Mouse (Mus musculus): ENCODE results near the gene Cux2. TPM values are rescaled to one million over a fixed set of nuclear protein-coding genes. Genes with fewer than 3 reads are reported as not detected.

Cux2 gene
- polyA plus RNA-seq, 1 experiment from 2014 or later: 0.47 TPM

DNA sequence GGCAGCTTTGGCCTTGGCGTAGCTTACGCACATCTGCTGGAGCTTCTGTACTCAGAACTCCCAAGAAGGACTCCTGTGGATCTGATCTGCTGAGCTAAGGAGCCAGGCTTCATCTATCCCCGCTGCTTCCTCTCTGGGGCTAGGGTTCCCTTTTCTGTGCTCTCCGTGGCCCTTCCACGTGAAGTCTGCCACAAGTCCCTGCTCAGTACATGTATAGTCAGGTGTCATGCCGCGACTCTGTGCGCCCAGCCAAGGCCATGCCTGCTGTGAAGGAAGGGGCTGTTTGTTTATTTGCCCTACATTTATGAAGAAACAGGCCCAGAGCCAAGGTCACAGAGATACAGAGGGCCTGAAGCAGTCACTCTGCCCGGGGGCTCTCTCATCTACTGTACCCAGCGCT lies 207.9 kb downstream of the Cux2 start:
- 38% methylated on average over 10 of the region's 10 CpGs for WGBS
- TF ChIP-seq EP300 (IDR thresholded peaks at IDR 0.05): no peak
- no peak for TF ChIP-seq CTCF (IDR thresholded peaks at IDR 0.05)
- no peak overlapping the region for H3K4me2 ChIP-seq (replicated peaks; ENCODE audit: low read depth, low read length)

DNA sequence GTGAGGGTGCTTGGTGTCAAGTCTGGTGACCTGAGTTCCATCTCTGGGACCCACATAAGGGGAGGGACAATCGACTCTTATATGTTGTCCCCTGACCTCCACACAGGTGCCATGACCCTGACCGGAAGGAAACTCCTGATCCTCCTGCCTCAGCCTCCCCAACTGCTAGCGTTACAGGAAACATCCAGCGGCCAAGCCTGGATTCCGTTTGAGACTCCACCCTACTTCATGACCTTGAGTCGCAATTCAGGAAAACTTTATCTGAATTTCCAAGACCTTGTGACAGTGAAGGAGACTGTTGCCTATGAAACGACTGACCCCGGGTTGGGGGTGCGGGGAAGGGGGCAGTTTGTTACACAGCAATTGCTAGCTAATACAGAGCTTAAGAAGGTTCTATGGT lies 208.4 kb downstream of the Cux2 start:
- no peak for DNase-seq (ENCODE audit: low spot score)
- Histone ChIP-seq H3K9me3 (ENCODE audit: low read length) (no peaks in the 10 kb centered on the region), H3K27ac (ENCODE audit: low read length) (0 out of 2 replicates have a peak overlapping the region, but pooled peaks have one; percentile 40), H3K4me1 (ENCODE audit: insufficient read depth, low read depth, low read length) (peaks cover 18% of the 10 kb centered on the region; the same call in 1 of the 2 replicates), H3K36me3 (ENCODE audit: insufficient read depth, low read length) (no peaks in the 10 kb centered on the region), H3K4me2 (replicated peaks; ENCODE audit: low read depth, low read length) (no peak overlapping the region), H3K27me3 (replicated peaks; ENCODE audit: insufficient read depth, low read length) (no peaks in the 10 kb centered on the region; the same call in 1 of the 2 replicates), H3K9ac (replicated peaks; ENCODE audit: low read depth) (no peak overlapping the region), H3K4me3 (ENCODE audit: low read depth, low read length) (no peak overlapping the region)
- 83% methylated on average over 9 of the region's 9 CpGs for WGBS
- no peak for ATAC-seq
- TF ChIP-seq CTCF (IDR thresholded peaks at IDR 0.05): no peak
- TF ChIP-seq EP300 (IDR thresholded peaks at IDR 0.05): no peak

More for the DNA sequence above, 207.9 kb downstream of the Cux2 start:
- Histone ChIP-seq H3K27me3 (replicated peaks; ENCODE audit: insufficient read depth, low read length) (no peaks in the 10 kb centered on the region; the same call in 1 of the 2 replicates), H3K4me3 (ENCODE audit: low read depth, low read length) (no peak overlapping the region), H3K4me1 (ENCODE audit: insufficient read depth, low read depth, low read length) (peaks cover 18% of the 10 kb centered on the region; the same call in 1 of the 2 replicates), H3K27ac (ENCODE audit: low read length) (peak overlapping the region; percentile 40), H3K36me3 (ENCODE audit: insufficient read depth, low read length) (no peaks in the 10 kb centered on the region), H3K9ac (replicated peaks; ENCODE audit: low read depth) (0 out of 2 replicates have a peak overlapping the region, but pooled peaks have one; percentile 26), H3K9me3 (ENCODE audit: low read length) (no peaks in the 10 kb centered on the region)
- ATAC-seq: no peak
- DNase-seq (ENCODE audit: low spot score): no peak

DNA sequence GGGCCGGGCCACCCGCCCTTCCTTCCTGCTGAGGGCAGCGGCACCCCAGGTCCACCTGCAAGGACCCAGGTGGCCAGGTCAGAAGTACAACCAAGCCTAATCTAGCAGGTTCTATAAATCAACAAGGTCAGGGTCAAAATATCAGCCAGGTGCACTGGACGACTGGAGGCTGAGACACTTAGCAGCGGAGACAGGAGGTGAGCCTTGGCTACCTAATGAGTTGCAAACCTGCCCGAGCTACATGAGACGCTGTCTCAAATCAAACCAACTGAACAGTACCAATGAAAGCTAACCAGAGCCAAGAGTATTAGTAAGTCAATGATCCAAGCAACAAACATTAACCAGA lies 210.8 kb downstream of the Cux2 start:
- Histone ChIP-seq H3K4me2 (replicated peaks; ENCODE audit: low read depth, low read length) (peak overlapping the region; percentile 67), H3K27me3 (replicated peaks; ENCODE audit: insufficient read depth, low read length) (no peaks in the 10 kb centered on the region), H3K4me3 (ENCODE audit: low read depth, low read length) (peak overlapping the region; percentile 86), H3K36me3 (ENCODE audit: insufficient read depth, low read length) (no peaks in the 10 kb centered on the region), H3K4me1 (ENCODE audit: insufficient read depth, low read depth, low read length) (peaks cover 33% of the 10 kb centered on the region), H3K9me3 (ENCODE audit: low read length) (no peaks in the 10 kb centered on the region), H3K9ac (replicated peaks; ENCODE audit: low read depth) (peak overlapping the region; percentile 43), H3K27ac (ENCODE audit: low read length) (peak overlapping the region; percentile 93)
- no peak for TF ChIP-seq EP300 (IDR thresholded peaks at IDR 0.05)
- no peak for TF ChIP-seq CTCF (IDR thresholded peaks at IDR 0.05)
- DNase-seq (ENCODE audit: low spot score) (no peak), ATAC-seq (no peak)
- 21% methylated on average over 7 of the region's 7 CpGs for WGBS

DNA sequence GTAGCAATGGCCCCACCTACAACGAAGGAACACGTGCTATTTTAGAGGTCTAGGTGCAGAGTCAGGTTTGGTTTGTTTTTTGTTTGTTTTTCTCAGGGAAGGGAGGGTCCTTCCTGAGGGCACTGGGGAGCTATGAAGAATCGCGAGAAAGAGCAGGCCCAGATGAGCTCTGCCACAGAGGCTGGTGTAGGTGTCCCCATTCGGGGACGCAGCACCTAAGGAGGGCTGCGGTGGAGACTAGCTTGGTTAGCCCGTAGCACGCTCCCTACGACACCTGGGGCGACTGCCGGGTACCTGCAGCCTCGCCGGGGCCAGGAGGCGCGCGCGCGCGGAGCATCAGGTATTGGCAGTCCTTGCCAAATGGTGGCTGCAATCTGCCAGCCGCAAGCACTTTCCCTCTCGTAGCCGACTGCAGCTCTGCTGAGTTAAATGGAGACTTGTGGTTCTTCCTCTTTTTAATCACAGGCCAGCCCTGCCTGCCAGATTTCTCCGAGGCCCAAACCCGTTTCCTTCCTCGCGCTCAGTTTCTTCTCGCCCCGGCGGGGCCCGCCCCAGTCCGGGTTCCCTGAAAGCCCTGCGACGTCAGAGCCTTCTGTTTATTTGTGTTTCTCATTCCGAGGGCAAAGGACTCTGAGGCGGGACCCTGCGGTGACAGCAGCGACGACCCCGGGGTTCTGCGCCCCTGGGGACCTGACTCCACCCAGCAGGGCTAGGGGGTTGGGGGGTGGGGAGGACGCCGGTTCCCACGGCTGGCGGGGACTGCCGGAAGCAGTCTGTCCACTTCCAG lies 211.4 kb downstream of the Cux2 start:
- no peaks in the 10 kb centered on the region for H3K27me3 ChIP-seq (replicated peaks; ENCODE audit: insufficient read depth, low read length)
- no peaks in the 10 kb centered on the region for H3K9me3 ChIP-seq (ENCODE audit: low read length)
- peak overlapping the region; percentile 93 for H3K27ac ChIP-seq (ENCODE audit: low read length)
- peak; percentile 82 for DNase-seq (ENCODE audit: low spot score)
- peak; percentile 6 for ATAC-seq
- H3K9ac ChIP-seq (replicated peaks; ENCODE audit: low read depth): peak overlapping the region; percentile 43
- peak overlapping the region; percentile 67 for H3K4me2 ChIP-seq (replicated peaks; ENCODE audit: low read depth, low read length)
- H3K36me3 ChIP-seq (ENCODE audit: insufficient read depth, low read length): no peaks in the 10 kb centered on the region
- 1% methylated on average over 41 of the region's 46 CpGs for WGBS
- peak overlapping the region; percentile 86 for H3K4me3 ChIP-seq (ENCODE audit: low read depth, low read length)
- TF ChIP-seq EP300 (IDR thresholded peaks at IDR 0.05) (peak; percentile 84), CTCF (IDR thresholded peaks at IDR 0.05) (no peak)
- H3K4me1 ChIP-seq (ENCODE audit: insufficient read depth, low read depth, low read length): peaks cover 32% of the 10 kb centered on the region

DNA sequence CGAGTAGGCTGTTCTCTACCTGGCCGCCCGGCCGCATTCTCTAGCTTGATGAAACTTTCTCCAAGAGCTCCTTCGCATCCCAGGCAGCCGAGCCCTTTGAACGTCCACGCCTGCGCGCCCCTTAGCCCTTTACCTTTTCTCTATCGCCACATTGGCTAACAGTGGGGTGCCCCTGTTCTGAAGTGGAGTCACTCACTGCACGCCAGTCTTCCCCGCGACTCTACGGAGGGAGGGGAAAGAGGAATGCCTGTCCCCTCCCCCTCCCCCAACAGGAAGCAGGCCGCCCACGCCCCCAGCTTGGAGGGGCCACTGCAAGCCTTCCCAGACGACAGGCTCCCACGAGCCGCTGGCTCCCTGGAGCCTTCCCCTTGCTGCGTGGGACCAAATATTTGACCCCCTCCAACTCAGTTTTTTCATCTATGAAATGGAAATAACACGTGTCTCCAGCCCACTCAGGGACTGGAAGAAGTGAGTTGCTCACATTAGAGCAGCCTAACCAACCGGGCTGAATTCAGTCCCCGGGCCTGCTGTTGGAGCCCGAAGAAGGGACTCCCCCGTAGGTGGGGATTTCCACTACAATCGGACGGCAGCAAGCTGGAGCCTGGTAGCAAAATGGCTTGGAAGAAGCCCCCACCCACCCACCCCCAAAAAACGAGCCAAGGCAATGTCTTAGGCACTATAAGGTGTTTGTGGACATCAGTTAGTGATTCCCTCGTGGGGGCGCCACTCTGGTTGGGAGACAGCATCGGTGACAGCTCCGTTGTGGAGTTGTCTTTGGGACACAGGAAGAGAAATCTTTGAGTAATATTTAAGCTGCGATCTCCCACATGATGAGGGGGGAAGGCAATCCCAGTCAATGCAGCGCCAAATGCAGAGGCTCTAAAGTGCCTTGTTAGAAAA lies 212.2 kb downstream of the Cux2 start, which contains the start of gene Sh2b3:
Sh2b3 (minus strand) TSS at position 206 of the 900 bp plus-strand sequence.
- H3K9ac ChIP-seq (replicated peaks; ENCODE audit: low read depth): peak within 1 kb of the TSS; percentile 76
- H3K4me3 ChIP-seq (ENCODE audit: low read depth, low read length): peak within 1 kb of the TSS; percentile 86
- TF ChIP-seq EP300 (IDR thresholded peaks at IDR 0.05) (peak; percentile 38; the same call in 1 of the 2 replicates), CTCF (IDR thresholded peaks at IDR 0.05) (peak; percentile 38)
- H3K27me3 ChIP-seq (replicated peaks; ENCODE audit: insufficient read depth, low read length): no peaks in the 10 kb centered on the region
- H3K9me3 ChIP-seq (ENCODE audit: low read length): no peaks in the 10 kb centered on the region
- WGBS: 1% methylated on average over 35 of the region's 35 CpGs
- H3K4me2 ChIP-seq (replicated peaks; ENCODE audit: low read depth, low read length): peak within 1 kb of the TSS; percentile 67
- no peaks in the 10 kb centered on the region for H3K36me3 ChIP-seq (ENCODE audit: insufficient read depth, low read length)
- ATAC-seq: peak; percentile 10
- DNase-seq (ENCODE audit: low spot score): peak; percentile 73
- H3K27ac ChIP-seq (ENCODE audit: low read length): peak within 1 kb of the TSS; percentile 93
- peaks cover 27% of the 10 kb centered on the region for H3K4me1 ChIP-seq (ENCODE audit: insufficient read depth, low read depth, low read length)
